Mouse (Mus musculus): ENCODE results near the gene Htr3b.

DNA sequence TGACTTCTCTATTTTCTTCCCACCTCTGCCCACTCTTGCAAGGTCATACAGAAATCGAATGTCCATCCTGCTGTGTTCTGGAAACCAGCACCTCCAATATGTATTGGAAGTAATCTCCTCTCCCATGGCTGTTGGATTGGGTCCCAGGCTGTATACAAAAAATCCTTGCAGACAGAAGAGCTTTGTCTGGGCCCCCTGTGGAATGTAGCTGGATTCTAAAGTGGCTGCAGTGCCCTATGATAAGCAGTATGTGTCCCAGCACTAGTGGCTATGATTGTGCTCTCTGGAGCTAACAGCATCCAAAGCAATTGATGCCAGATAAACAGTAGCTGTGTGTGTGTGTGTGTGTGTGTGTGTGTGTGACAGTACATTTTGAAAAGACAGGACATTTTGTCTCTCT is 22.4 kb downstream of the Htr3b start:
- TF ChIP-seq CTCF (IDR thresholded peaks at IDR 0.05; ENCODE audit: borderline replicate concordance, insufficient read depth, low read length) (no peak), POLR2A (IDR thresholded peaks at IDR 0.05; ENCODE audit: low read depth, low read length) (no peak)

Measured in embryonic fibroblast, embryonic 13.5 days (primary cell).